Mouse (Mus musculus) retina, postnatal 7 days (tissue): ENCODE results near the gene Adm2.

Experiments
- DNase-seq: peaks from one replicate; pipeline ENCODE4 v3.0.0-alpha.2; 2012; ENCODE audit warnings: low read depth, low spot score

The Adm2 gene

DNA sequence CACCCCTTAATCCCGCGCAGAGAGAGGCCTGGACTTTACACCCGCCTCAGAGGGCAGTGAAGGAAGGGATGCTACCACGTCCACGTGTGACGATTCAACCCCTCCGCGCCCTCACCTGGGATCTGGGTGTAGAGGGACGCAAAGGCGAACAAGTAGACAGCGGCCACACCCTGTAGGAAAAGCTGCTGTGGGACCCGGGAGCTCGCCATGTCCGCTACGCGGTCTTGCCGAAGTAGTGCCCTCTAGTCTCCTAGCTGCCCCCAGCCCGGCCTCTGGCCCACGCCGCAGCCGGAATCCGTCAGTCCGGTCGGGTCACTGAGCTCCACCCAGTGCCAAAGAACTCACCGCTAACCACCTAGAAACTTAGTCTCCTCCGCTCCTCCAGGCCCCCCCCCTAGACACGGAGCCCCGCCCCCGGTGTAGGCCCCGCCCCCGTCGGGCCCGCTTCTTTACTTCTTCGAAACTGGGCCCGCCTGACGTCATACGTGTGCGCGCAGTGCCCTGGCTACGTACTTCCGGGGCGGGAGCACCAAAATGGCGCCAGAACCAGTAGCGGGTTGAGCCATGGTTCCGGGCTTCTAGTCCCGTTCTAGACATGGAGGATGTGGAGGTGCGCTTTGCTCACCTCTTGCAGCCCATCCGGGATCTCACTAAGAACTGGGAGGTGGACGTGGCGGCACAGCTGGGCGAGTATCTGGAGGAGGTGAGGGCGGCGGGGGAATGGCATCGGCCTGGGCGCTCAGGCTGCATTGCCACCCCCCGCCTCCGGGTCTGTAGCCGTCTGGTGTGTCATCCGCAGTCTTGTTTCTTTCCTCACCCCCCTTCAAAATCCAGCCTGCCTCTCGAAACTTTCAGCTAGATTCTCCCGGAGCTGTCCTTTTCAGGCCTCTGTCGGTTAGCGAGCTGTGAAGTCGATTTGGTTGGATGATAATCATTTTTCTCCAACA is 33.0 kb downstream of the Adm2 start, which contains the start of the genes Lmf2 and Ncaph2:
Gene Lmf2 (minus strand): TSS at position 419 of the 947 bp plus-strand sequence.
Gene Ncaph2 (plus strand): TSS at position 479 of the 947 bp plus-strand sequence.
- DNase-seq, result peak; percentile 94

DNA sequence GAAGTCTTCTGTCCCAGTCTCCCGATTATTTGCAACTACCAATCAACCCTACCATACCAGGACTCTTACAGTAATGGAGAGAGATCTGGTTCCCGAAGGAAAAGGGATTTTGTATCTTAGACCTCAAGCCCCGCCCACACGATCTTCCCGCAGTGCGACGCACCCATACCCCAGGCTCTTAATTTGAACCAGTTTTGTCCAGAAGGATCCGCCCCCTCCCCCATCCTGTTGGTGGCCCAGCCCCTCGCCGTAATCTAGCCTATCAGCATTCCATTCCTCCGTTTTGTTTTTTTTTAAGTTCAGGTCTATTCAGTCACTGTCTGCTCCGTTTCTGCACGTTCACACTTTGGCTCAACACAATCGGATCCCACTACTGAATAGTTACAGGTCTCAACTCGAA is 33.9 kb downstream of the Adm2 start:
- DNase-seq, result no peak

DNA sequence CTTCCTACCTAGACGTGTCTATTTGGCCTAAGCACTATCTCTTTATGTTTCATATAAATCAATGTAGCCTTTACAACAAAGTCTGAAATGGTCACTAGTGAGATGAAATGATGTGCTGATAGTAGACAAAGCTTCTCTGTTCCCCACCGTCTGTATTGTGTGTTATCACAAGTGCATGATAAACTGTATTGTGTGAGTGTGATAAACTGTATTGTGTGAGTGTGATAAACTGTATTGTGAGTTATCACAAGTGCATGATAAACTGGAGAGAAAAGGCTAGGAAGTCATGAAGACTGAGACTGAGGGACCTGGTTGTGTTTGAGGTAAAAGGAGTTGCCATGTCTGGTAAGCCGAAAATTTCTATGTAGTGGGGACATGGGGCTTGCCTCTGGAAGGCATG is 36.3 kb downstream of the Adm2 start:
- DNase-seq, result no peak

DNA sequence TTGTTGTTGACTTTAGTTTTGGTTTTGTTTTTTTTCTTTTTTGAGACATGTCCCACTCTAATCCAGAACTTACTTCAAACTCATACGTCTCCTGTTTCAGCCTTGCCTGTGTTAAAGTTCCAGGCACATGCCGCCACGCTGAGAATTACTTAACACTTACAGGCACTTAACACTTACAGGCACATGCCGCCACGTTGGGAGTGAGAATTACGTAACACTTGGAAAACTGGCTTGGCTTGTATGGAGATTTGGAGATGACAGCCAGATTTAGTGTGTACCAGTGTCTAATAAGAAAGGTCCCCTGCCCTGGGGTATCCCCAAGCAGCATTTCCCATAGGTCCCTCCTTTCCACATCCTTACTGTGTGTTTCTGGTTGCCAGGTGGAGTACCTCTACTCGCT is 40.5 kb downstream of the Adm2 start:
- no peak for DNase-seq

DNA sequence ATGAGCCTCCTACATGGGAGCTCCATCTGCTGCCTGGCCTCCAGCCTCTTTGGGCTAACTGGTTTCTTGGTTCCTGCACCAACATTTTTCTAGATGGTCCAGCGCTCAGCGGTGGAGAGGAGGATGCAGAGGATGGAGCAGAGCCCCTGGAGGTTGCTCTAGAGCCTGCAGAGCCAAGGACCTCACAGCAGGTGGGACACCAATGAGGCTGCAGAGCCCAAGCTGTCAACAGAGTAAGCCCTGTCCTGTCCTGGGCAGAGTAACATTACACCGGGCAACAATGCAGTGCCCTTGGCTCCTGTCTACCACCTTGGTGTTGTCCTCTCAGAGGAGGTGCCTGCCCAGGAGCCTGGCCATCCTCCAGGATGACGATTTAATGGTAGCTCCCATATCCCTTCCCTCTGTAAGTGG is 42.6 kb downstream of the Adm2 start:
- no peak for DNase-seq

DNA sequence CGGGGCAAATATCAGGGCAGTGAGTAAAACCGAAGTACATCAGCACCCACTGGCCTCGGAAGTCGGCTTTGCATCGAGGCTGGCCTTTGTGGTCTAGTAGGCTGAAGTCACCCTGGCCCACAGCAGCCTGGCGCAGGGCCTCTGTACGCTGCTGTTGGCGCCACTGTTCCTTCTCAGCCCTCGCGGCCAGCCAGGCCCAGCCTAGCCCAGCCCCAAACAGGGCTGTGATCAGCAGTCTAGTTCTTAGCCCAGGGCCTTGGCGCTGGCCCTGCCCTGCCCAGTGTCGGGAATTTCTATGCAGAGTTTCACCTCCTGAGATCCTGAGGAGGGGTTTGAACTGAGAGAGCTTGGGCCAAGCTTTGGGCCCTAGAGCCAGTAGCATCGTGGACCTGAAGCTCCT is 49.5 kb downstream of the Adm2 start:
- DNase-seq, result no peak

DNA sequence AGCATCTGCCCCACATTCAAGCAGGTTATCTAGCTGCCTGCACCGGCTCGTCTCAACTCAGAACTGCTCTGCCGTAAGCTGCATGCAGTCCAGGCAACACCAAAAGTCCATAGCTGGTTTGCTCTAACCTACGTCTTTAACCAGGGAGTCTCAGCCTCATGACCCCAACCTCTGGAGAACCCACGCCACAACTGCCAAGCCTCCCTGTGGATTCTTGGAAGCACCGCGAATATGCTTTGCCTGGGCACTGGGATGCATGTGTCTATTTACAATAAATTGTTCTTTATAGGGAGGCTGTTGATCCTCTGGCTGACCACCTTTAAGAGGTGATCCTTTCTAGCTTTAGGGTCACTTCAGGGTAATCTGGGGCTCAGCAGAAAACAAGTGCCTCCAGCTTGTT is 50.0 kb downstream of the Adm2 start:
- DNase-seq, result no peak

DNA sequence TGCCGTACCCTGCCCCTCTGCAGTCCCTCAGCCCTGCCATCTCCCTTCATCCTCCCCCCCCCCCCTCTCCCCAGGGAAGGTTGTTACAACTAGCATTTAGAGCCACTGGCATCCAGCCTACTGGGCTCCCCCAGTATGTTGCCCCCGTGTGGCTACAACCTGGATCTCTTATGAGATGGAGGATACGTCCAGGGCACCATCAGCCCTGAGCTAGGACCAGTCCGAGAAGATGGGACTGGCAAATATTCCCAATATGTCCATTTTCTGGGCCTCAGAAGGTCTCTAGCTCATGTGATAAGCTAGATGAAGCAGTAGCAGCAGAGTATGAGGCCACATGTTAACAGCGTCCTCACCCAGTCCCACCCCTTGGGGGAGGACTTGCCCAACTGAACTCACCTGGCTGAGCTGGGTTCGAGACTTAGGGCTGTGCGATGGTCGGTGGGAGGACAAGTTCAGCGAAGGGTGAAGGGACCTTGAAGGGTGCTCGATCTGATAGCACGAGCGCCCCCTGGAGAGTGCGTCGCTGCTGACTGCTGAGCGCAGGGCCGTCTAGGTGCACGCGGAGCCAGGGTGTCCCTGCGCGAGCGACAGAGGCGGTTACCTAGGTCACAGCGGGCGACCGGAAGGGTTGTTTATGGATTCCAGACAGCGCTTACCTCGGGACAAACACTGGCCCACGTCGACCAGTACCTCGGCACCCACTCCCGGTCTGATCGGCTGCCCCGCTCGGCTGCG is 50.7 kb downstream of the Adm2 start:
- peak; percentile 67 for DNase-seq

DNA sequence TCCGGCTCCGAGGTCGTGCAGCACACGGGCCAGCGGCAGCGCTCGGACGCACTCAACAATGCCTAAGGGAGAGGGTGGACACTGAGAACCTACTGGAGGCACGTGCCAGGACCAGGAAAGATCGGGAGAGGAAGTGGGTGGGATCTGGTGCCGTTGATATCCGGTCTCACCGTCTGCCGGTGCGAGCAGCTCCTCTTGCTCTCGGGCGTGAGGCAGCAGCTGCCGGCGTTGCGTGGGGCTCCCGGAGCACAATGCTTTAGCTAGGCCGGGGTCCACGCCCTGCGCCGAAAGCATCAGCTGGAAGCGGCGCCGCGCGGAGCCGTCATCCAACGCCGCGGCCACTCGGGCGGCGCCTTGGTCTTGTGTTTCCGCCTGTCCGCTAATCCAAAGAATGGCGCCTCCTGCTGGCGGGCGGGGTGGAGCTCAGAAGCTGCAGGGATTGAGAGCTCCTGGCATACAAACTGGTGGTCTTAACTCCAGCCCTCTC is 51.3 kb downstream of the Adm2 start, which contains the start of gene Sco2:
Gene Sco2 (minus strand): TSS at position 85 of the 487 bp plus-strand sequence.
- peak; percentile 84 for DNase-seq
